Mouse (Mus musculus) E14TG2a.4 (cell line): ENCODE data around the gene Dnah6.

Experiments used
- H3K27me3 ChIP-seq: 2 replicates; pipeline ENCODE4 v1.6.1; 2014; ENCODE audit warnings: low read length, control low read depth; ENCODE audit not compliant: insufficient read depth
- H3K36me3 ChIP-seq: 2 replicates; pipeline ENCODE4 v1.6.1; 2014; ENCODE audit warnings: low read length, control low read depth; ENCODE audit not compliant: insufficient read depth
- H3K4me1 ChIP-seq: replicated peaks from 2 replicates; pipeline ENCODE4 v1.6.1; 2014; ENCODE audit warnings: low read depth, low read length, control low read depth
- H3K4me3 ChIP-seq: replicated peaks from 2 replicates; pipeline ENCODE4 v1.5.1; 2014; ENCODE audit warnings: mild to moderate bottlenecking, low read length
- H3K9me3 ChIP-seq: 2 replicates; pipeline ENCODE4 v1.6.1; 2014; ENCODE audit warnings: low read length, control low read depth
- CTCF ChIP-seq: conservative IDR thresholded peaks from 2 replicates; pipeline ENCODE4 v1.5.1; 2014; ENCODE audit warnings: low read length
- NANOG ChIP-seq: IDR thresholded peaks from 2 replicates; pipeline ENCODE4 v1.6.1; 2014; ENCODE audit warnings: borderline replicate concordance, low read length, mixed read lengths
- POU5F1 ChIP-seq: IDR thresholded peaks from 2 replicates; pipeline ENCODE4 v1.6.1; 2014; ENCODE audit warnings: low read length, borderline replicate concordance

Gene Dnah6

DNA sequence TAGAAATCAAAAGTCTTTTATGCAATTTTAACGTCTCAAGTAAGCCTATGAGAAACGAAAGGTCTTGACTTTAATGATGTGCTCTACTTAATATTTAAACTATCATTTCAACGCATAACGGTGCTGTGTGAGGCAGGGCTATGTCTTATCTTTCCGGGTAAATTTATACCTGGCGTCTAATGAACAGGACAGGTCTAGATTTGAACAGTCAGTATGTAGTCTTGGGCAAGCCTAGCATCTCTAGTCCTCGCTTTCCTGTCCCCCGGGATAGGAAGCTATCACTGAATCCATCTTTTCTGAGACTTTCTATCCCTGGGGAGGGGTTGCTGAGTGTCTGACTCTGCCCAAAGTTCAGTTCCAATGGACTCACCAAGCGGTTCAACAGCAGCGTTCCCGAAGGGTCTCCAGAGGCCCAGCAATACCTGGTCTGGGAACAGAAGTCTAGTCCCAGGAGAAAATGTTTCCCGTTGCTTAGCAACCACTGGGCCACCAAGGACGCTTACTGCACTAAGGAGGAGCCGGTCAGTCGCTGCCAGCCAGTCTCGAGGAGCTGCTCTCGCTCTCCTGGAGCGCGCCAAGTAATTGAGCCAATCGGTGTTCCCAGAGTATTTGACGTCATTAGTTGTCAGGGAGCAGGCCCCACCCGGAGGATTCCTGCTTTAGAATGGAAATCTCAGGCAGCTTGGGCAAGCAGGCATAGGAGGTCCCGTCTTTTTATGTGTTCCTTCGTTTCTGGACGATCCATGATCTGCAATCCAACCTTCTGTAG lies at the start of gene Dnah6:
Dnah6 (minus strand) TSS at position 463 of the 769 bp plus-strand sequence.
- Histone ChIP-seq H3K36me3 (no peaks in the 10 kb centered on the region), H3K27me3 (no peaks in the 10 kb centered on the region), H3K4me3 (peak within 1 kb of the TSS; percentile 70), H3K9me3 (no peaks in the 10 kb centered on the region), H3K4me1 (peaks cover 38% of the 10 kb centered on the region)
- no peak for TF ChIP-seq POU5F1

DNA sequence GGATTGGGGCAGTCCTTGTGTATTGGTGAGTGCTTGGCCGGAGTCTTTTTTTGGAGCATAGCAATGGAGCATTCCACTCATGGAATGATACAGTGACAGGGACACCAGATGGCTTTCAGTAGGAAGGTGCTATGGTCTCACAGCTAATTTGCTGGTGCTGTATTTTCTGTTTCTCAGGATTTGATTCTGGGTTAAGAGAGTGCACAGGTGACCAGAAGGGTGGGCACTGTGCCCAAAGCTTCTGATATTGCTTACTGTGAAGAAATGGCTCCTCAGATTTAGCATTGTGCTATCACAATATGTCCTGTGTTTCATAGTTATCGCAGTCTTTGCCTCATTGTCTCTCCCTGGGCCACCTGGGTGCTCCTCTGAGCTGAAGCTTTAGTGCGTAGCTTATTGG lies 47.9 kb upstream of the Dnah6 start:
- H3K36me3 ChIP-seq, result peaks cover 87% of the 10 kb centered on the region
- no peak overlapping the region for H3K4me3 ChIP-seq
- no peak for TF ChIP-seq CTCF
- no peak for TF ChIP-seq POU5F1
- TF ChIP-seq NANOG, result no peak
- H3K4me1 ChIP-seq, result peaks cover 33% of the 10 kb centered on the region
- no peaks in the 10 kb centered on the region for H3K9me3 ChIP-seq
- H3K27me3 ChIP-seq, result no peaks in the 10 kb centered on the region

DNA sequence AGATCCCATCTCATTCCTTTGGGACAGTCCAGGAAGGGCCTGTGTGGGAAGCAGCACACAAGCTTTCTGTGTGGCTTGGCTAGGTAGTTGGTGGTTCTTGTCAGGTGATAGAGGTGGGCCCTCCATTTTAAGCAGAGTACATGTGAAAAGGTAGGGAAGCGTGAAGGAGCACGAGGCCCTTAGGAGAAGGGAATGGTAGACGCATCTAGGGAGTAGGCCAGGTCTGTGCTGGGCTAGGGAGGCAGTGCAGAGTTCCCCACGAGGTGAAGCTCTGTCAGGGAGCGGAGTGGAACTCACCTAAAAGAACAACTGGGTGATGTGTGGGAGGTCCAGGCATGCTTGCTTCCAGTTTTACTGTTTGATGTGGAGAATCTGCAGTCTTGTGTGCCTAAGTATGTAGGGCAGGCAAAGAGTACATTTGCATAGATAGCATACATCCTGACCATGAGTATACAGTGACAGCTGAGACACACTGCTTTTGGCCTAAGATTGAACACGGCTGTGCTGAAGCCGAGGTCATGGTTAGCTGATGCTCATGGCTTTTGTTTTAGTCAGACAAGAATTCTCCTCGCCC lies 46.4 kb upstream of the Dnah6 start:
- Histone ChIP-seq H3K27me3 (no peaks in the 10 kb centered on the region), H3K4me3 (no peak overlapping the region), H3K4me1 (peaks cover 44% of the 10 kb centered on the region), H3K36me3 (peaks cover 86% of the 10 kb centered on the region), H3K9me3 (no peaks in the 10 kb centered on the region)
- TF ChIP-seq CTCF (no peak), POU5F1 (no peak), NANOG (no peak)

DNA sequence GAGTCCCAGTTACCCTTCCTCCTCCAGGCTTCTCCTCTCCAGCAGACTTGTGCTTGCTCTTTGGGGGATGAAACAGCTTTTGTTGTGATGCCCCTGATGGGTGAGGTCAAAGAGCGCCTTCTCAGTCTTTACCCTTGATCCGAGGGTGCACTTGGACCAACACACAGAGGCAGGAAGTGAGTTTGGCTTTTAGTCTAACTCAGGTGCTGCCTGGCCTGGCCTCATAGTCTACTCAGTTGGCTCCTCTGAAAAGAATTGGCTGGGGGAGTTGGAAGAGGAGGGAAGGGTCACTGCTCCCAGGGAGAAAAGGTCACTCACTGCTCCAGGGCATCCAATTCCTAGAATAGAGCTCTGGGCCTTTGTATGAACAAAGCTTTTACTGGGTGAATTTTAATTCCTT lies 43.4 kb upstream of the Dnah6 start:
- H3K4me3 ChIP-seq, result no peak overlapping the region
- H3K9me3 ChIP-seq, result no peaks in the 10 kb centered on the region
- H3K27me3 ChIP-seq, result no peaks in the 10 kb centered on the region
- peaks cover 82% of the 10 kb centered on the region for H3K36me3 ChIP-seq
- peaks cover 55% of the 10 kb centered on the region for H3K4me1 ChIP-seq
- TF ChIP-seq NANOG (no peak), CTCF (no peak), POU5F1 (no peak)

DNA sequence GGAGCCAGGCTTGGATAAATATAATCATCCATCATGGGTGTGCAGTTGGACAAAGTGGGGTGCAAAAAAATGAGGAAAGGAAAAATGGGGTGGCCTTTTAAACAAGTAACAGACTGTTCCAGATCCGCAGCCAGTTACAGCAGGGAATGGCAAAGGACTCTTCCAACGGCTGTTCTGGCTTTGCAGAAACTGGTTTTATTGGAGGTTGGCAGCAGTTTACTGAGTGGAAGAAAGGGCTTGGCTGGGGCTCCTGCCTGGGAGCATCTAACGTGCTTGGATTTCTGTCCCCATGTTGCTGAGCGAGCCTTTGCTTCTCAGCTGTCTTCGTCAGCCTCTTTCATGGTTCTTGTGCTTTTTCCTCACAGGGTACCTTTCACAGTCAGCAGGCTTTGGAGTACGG lies 38.7 kb upstream of the Dnah6 start:
- Histone ChIP-seq H3K4me1 (peaks cover 33% of the 10 kb centered on the region), H3K36me3 (peaks cover 79% of the 10 kb centered on the region), H3K4me3 (no peak overlapping the region), H3K27me3 (no peaks in the 10 kb centered on the region), H3K9me3 (no peaks in the 10 kb centered on the region)
- TF ChIP-seq NANOG, result no peak
- TF ChIP-seq POU5F1, result no peak
- no peak for TF ChIP-seq CTCF

DNA sequence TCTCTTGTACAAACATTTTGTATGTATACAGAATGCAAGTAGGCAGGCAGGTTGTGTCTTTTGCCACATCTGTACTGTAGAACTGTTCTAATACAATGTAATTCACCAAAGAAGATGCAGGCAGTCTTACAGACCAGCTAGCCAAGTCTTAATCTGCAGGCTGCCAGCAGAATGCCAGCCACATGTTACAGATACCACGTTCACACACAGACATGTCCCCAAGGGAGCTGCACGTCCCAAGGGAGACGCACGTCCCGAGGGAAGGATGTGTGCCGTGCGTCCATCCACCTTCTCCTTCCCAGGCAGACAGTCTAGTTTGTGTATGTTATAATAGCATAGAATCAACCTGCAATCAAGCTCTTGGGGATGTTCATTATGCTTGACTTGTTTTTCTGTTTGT lies 35.6 kb upstream of the Dnah6 start:
- Histone ChIP-seq H3K4me1 (peaks cover 29% of the 10 kb centered on the region), H3K36me3 (peaks cover 64% of the 10 kb centered on the region), H3K9me3 (no peaks in the 10 kb centered on the region), H3K27me3 (no peaks in the 10 kb centered on the region), H3K4me3 (no peak overlapping the region)
- TF ChIP-seq POU5F1 (no peak), CTCF (no peak), NANOG (no peak)

DNA sequence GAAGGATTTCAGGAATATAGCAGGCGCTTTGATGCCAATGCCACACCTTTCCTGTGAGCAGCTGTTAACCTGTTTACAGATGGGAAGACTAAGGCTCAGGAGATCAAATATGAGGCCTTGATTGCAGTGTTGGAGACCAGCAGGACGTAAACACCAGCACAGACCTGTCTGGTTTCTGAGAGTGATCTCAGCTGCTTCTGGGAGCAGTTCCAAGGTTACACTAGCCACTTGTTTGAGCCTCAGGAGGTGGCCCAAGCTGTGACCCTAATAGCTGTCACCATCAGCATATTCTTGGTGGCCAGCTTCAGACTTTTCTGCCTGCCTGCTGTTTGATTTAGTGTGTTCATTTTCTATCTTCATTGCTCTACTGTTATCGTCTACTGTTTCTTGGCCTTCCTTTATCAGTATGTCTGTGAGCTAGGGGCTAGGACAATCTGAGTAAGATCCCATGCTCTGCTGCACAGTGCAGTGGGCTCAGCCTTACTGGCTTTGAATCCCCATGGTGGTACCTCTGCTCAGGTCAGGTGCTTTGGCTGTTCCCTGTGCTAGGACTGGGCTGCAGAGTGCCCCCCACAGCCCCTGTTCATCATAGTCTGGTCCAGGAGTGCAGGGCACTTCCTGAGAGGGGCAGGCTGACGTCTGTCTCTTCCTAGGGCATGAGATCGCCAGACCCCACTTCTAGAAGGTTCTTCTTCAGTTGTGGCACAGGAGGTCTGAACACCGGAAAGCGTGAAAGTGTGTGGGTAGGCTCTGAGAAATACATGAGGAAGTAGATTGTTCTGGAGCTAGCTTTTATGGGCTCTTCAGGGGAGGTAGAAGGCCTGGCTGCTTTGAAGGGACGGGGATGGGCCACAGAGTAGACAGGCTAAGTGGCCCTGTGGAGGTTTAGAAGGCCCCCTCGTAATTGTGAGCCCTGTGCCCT lies 33.1 kb upstream of the Dnah6 start:
- TF ChIP-seq CTCF, result no peak
- no peak for TF ChIP-seq POU5F1
- TF ChIP-seq NANOG, result no peak
- Histone ChIP-seq H3K9me3 (no peaks in the 10 kb centered on the region), H3K36me3 (peaks cover 42% of the 10 kb centered on the region), H3K4me3 (no peak overlapping the region), H3K4me1 (peaks cover 20% of the 10 kb centered on the region), H3K27me3 (no peaks in the 10 kb centered on the region)

DNA sequence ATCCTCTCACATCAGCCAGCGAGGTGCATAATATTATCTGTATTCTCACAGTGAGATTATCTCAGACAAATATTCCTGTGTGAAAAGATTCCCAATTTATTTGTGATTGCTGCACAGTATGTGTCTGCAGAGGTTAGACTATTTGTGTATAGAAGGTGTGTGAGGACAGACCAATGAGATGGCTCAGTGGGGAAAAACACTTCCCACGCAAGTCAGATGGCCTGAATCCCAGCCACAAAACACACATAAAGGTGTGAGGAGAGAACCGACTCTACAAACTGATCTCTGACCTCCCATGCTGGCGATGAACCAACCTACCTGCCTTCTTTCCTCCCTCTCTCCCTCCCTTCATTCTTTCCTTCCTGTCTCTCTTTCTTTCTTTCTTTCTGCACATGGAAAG lies 32.1 kb upstream of the Dnah6 start:
- Histone ChIP-seq H3K4me3 (no peak overlapping the region), H3K4me1 (peaks cover 26% of the 10 kb centered on the region), H3K9me3 (no peaks in the 10 kb centered on the region), H3K36me3 (peaks cover 33% of the 10 kb centered on the region), H3K27me3 (no peaks in the 10 kb centered on the region)
- TF ChIP-seq NANOG, result no peak
- no peak for TF ChIP-seq CTCF
- no peak for TF ChIP-seq POU5F1
